Mouse (Mus musculus) liver, embryonic 12.5 days (tissue): ENCODE results near the gene Drc3. TPM values are rescaled to one million over a fixed set of nuclear protein-coding genes. Genes with fewer than 3 reads are reported as not detected.

Source experiments
- ATAC-seq: fragments of 200-750 bp; cut with Nextera tagmentation; 2 replicates; pipeline ENCODE4 v1.8.0; 2017; ENCODE audit warnings: moderate number of reproducible peaks, mild to moderate bottlenecking, moderate library complexity
- H3K27ac ChIP-seq: fragments of 300-500 bp; sonication (generic); 2 replicates; pipeline ENCODE4 v1.5.1; 2016; ENCODE audit warnings: mild to moderate bottlenecking
- H3K27me3 ChIP-seq: fragments of 300-500 bp; sonication (generic); replicated peaks from 2 replicates; pipeline ENCODE4 v1.6.1; 2016; ENCODE audit warnings: mild to moderate bottlenecking, moderate library complexity
- H3K36me3 ChIP-seq: fragments of 300-500 bp; sonication (generic); 2 replicates; pipeline ENCODE4 v1.6.1; 2016; ENCODE audit warnings: mild to moderate bottlenecking, moderate library complexity
- H3K4me1 ChIP-seq: fragments of 300-500 bp; sonication (generic); 2 replicates; pipeline ENCODE4 v1.6.1; 2016
- H3K4me2 ChIP-seq: fragments of 300-500 bp; sonication (generic); 2 replicates; pipeline ENCODE4 v1.6.1; 2016; ENCODE audit warnings: mild to moderate bottlenecking, moderate library complexity
- H3K4me3 ChIP-seq: fragments of 300-500 bp; sonication (generic); 2 replicates; pipeline ENCODE4 v1.5.1; 2016; ENCODE audit warnings: mild to moderate bottlenecking, moderate library complexity
- H3K9ac ChIP-seq: fragments of 300-500 bp; sonication (generic); 2 replicates; pipeline ENCODE4 v1.6.1; 2016; ENCODE audit warnings: mild to moderate bottlenecking, moderate library complexity
- H3K9me3 ChIP-seq: fragments of 300-500 bp; sonication (generic); replicated peaks from 2 replicates; pipeline ENCODE4 v1.6.1; 2016; ENCODE audit warnings: mild to moderate bottlenecking, moderate library complexity
- WGBS: fragments of 180-500 bp; shearing (Covaris S2); methylation state at CpG from one replicate; pipeline ENCODE4 v1.1.7; 2016; ENCODE audit not compliant: insufficient replicate concordance; 5-methylcytosine and 5-hydroxymethylcytosine counted together
- polyA plus RNA-seq: library from polyadenylated mRNA; unstranded; fragments of >200 nt; fragmentation: Nextera tagmentation; extraction: Ambion mirVana; gene quantifications from 2 replicates; pipeline ENCODE4 v1.2.1, GENCODE M21; 2016

Gene Drc3
- 0.49 and 0.53 TPM in 2 replicates for polyA plus RNA-seq

DNA sequence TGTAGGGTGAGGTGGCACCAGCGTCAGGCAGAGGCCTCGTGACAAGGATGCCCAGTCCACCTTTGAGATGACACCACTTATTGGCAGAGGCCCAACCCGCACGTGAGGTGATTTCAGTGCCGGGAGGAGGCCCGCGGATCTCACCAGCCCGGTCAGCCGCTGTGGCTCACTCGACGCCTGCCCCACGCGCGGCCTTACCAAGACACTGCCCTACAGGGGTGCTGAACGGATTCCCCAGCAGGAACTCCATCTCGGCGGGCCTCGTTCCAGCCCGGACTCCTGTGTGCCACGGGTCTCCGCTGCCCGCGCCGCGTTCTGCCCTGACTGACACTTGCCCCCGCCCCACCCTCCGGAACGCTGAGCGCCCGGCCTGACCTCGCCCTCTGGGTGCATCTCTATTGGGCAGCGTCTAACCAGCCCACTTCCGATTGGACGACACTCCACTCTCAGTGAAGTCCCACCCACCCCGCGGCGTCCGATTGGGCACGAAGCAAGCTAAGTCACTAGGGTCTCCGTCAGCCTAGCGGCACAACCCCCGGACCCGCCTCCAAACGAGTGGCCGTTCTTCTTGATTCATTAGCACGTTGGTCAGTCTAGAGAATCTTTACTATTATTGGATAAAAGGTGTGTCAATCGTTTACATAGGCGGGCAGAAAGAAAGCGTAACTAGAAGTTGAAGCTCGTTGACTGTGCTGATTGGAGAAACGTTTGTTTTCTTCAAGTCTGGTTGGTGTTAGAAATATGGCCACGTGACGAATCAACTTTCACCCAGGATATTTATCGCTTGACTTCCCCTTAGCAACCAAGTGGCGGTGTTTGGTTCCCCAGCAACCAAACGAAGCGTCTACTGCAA is at the start of gene Drc3, which contains the start of gene Tom1l2:
TSS of gene Drc3 (plus strand) at position 771 of the 853 bp plus-strand sequence.
TSS of gene Tom1l2 (minus strand) at position 347 of the 853 bp plus-strand sequence.
- Histone ChIP-seq H3K4me1 (peaks cover 46% of the 10 kb centered on the region), H3K36me3 (no peaks in the 10 kb centered on the region), H3K27me3 (no peaks in the 10 kb centered on the region), H3K27ac (peak within 1 kb of the TSS; percentile 81), H3K9ac (peak within 1 kb of the TSS; percentile 79), H3K4me2 (peak within 1 kb of the TSS; percentile 94), H3K4me3 (peak within 1 kb of the TSS; percentile 75), H3K9me3 (no peaks in the 10 kb centered on the region)
- WGBS: 1% methylated on average over 57 of the region's 57 CpGs
- peak; percentile 99 for ATAC-seq

DNA sequence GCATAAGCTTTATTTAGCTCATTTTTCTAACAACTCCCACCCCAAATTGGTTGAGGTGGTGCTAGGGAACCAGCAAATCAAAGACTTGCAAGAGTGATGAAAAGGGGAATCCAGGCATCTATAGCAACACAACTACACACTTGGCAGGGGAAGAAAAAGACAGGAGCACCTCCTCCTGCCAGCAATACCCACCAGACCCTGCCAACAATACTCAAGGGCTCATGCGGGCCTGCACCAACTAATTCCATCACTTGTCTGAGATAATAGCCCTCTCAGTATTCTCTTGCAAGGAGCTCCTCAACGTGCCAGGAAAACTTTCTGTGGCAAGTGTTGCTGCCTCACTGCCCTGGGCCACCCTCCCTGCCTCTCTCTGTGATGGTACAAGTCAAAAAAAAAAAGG is 49.6 kb upstream of the Drc3 start:
- no peak overlapping the region for H3K27ac ChIP-seq
- 74% methylated on average over 2 of the region's 2 CpGs for WGBS
- peaks cover 4% of the 10 kb centered on the region; the same call in 1 of the 2 replicates for H3K36me3 ChIP-seq
- no peak overlapping the region for H3K4me2 ChIP-seq
- H3K27me3 ChIP-seq: no peaks in the 10 kb centered on the region
- 0 out of 2 replicates have a peak, but pooled peaks cover 4% of the 10 kb centered on the region for H3K9me3 ChIP-seq
- peaks cover 53% of the 10 kb centered on the region for H3K4me1 ChIP-seq
- no peak overlapping the region for H3K4me3 ChIP-seq
- H3K9ac ChIP-seq: no peak overlapping the region
- ATAC-seq: no peak

- Histone ChIP-seq H3K4me2 (peak overlapping the region; percentile 8; the same call in 1 of the 2 replicates), H3K27ac (peak overlapping the region; percentile 33; the same call in 1 of the 2 replicates), H3K9ac (no peak overlapping the region), H3K9me3 (0 out of 2 replicates have a peak, but pooled peaks cover 4% of the 10 kb centered on the region), H3K27me3 (no peaks in the 10 kb centered on the region), H3K4me1 (peaks cover 69% of the 10 kb centered on the region), H3K4me3 (no peak overlapping the region), H3K36me3 (peaks cover 4% of the 10 kb centered on the region; the same call in 1 of the 2 replicates)
- ATAC-seq: no peak
- 53% methylated on average over 4 of the region's 4 CpGs for WGBS
These were observed 47.5 kb upstream of the Drc3 start for GRCm38 (mm10) chr11:60305611-60306010.

GRCm38 (mm10) chr11:60306834-60307233 is 46.3 kb upstream of the Drc3 start:
- H3K4me1 ChIP-seq: peaks cover 69% of the 10 kb centered on the region
- WGBS: 53% methylated on average over 4 of the region's 4 CpGs

DNA sequence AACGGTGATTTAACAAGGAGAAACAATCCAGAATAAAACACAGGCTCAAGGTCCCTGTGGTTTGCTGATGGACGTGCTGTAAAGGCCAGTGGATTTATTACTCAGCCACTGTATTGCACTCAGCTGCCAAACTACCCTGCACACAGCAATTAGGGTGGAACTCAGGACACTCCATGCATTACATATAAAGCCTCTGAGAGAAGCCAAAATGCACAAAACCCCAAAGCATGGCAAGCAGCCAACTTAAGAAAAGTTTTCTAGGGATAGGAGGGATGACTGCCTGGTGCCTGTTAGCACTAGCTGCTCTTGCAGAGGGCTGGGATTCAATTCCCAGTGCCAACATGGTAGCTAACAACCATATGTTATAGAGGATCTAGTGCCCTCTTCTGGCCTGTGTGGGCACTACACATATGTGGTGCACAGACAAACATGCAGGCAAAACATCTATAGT is 45.7 kb upstream of the Drc3 start:
- no peak overlapping the region for H3K4me3 ChIP-seq
- H3K27ac ChIP-seq: peak overlapping the region; percentile 43; the same call in 1 of the 2 replicates
- 78% methylated on average over 2 of the region's 2 CpGs for WGBS
- H3K4me2 ChIP-seq: no peak overlapping the region
- H3K4me1 ChIP-seq: peaks cover 66% of the 10 kb centered on the region
- H3K27me3 ChIP-seq: no peaks in the 10 kb centered on the region
- 0 out of 2 replicates have a peak, but pooled peaks cover 4% of the 10 kb centered on the region for H3K9me3 ChIP-seq
- no peak for ATAC-seq
- H3K36me3 ChIP-seq: peaks cover 4% of the 10 kb centered on the region; the same call in 1 of the 2 replicates
- H3K9ac ChIP-seq: no peak overlapping the region

More at GRCm38 (mm10) chr11:60306834-60307233, 46.3 kb upstream of the Drc3 start:
- ATAC-seq: no peak
- H3K27me3 ChIP-seq: no peaks in the 10 kb centered on the region
- H3K9me3 ChIP-seq: 0 out of 2 replicates have a peak, but pooled peaks cover 4% of the 10 kb centered on the region
- H3K9ac ChIP-seq: no peak overlapping the region
- H3K4me2 ChIP-seq: no peak overlapping the region
- H3K4me3 ChIP-seq: no peak overlapping the region
- H3K27ac ChIP-seq: no peak overlapping the region; the same call in 1 of the 2 replicates
- peaks cover 4% of the 10 kb centered on the region; the same call in 1 of the 2 replicates for H3K36me3 ChIP-seq

DNA sequence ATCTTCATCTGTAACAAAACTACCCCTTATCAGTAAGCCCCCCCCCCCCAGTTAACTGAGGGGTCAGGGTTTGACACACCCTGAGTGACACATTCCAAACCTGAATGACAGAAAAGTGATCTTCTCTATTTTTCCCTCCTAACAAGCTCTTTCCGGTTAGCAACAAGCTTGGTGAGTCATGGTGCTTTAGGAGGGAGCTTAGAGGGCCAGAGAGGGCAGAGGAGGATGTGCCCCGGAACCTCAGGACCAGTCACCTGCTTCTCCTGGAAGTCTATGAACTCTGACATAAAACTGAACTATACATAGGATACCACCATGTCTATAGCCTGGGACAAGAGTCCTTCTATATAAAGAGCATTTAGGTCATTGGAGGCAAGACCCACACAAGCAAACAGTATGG is 45.1 kb upstream of the Drc3 start:
- H3K36me3 ChIP-seq: peaks cover 4% of the 10 kb centered on the region; the same call in 1 of the 2 replicates
- no peak overlapping the region for H3K4me3 ChIP-seq
- WGBS: 70% methylated on average over 2 of the region's 2 CpGs
- ATAC-seq: no peak
- no peak overlapping the region for H3K4me2 ChIP-seq
- no peak overlapping the region for H3K9ac ChIP-seq
- H3K27ac ChIP-seq: peak overlapping the region; percentile 46
- H3K27me3 ChIP-seq: no peaks in the 10 kb centered on the region
- H3K9me3 ChIP-seq: 0 out of 2 replicates have a peak, but pooled peaks cover 4% of the 10 kb centered on the region
- peaks cover 62% of the 10 kb centered on the region for H3K4me1 ChIP-seq

DNA sequence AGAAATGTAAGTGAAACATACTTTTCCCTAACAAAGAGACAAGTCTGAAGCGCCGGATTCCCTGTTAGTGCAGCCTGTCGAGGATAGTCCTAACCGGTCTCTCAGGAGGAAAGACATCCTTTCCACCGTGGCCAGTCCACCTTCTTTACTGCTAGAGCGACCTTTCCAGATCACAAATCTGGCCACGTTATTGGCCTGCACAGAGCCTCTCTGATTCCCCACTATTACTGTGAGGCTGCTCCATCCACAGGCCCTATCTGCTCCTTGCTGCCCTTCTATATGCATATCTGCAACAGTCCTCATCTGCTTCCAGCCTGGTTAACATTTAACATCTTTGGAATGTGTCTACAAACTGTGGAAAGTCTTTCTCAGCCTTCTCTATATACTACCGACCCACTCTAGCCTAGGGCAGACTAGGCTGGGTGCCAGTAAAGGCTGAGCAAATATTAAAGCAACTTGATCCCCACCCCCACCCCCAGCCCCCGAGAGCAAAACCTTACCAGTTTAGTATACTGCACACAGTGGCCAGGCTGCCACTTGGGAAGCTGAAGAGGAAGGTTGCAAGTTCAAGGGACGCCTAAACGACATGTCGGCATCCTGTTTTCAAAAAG is 44.5 kb upstream of the Drc3 start:
- H3K4me1 ChIP-seq: peaks cover 59% of the 10 kb centered on the region
- 0 out of 2 replicates have a peak, but pooled peaks cover 4% of the 10 kb centered on the region for H3K9me3 ChIP-seq
- H3K4me3 ChIP-seq: no peak overlapping the region
- H3K36me3 ChIP-seq: peaks cover 4% of the 10 kb centered on the region; the same call in 1 of the 2 replicates
- H3K4me2 ChIP-seq: no peak overlapping the region
- no peak overlapping the region for H3K9ac ChIP-seq
- peak; percentile 64 for ATAC-seq
- 67% methylated on average over 12 of the region's 12 CpGs for WGBS
- no peaks in the 10 kb centered on the region for H3K27me3 ChIP-seq
- H3K27ac ChIP-seq: peak overlapping the region; percentile 46

DNA sequence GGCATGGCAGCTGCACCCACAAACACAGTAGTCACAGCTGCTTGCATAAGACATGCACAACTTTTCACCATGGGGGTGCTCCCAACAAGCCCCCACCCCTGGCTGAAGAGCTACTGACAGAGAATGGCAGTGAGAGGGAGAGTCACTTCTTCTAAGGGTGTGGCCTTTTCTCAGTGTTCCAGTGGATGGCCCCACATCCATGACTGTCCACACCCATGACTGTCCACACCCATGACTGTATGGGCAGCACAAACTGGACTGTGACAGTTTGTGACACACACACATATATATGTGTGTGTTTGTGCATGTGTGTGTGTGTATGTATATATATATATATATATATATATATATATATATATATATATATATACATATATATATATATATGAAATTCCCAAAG is 43.3 kb upstream of the Drc3 start:
- Histone ChIP-seq H3K9ac (no peak overlapping the region), H3K4me3 (no peak overlapping the region), H3K27ac (peak overlapping the region; percentile 20; the same call in 1 of the 2 replicates), H3K36me3 (peaks cover 4% of the 10 kb centered on the region; the same call in 1 of the 2 replicates), H3K27me3 (no peaks in the 10 kb centered on the region), H3K4me1 (peaks cover 59% of the 10 kb centered on the region), H3K9me3 (0 out of 2 replicates have a peak, but pooled peaks cover 4% of the 10 kb centered on the region), H3K4me2 (peak overlapping the region; percentile 5; the same call in 1 of the 2 replicates)
- peak; percentile 60 for ATAC-seq

DNA sequence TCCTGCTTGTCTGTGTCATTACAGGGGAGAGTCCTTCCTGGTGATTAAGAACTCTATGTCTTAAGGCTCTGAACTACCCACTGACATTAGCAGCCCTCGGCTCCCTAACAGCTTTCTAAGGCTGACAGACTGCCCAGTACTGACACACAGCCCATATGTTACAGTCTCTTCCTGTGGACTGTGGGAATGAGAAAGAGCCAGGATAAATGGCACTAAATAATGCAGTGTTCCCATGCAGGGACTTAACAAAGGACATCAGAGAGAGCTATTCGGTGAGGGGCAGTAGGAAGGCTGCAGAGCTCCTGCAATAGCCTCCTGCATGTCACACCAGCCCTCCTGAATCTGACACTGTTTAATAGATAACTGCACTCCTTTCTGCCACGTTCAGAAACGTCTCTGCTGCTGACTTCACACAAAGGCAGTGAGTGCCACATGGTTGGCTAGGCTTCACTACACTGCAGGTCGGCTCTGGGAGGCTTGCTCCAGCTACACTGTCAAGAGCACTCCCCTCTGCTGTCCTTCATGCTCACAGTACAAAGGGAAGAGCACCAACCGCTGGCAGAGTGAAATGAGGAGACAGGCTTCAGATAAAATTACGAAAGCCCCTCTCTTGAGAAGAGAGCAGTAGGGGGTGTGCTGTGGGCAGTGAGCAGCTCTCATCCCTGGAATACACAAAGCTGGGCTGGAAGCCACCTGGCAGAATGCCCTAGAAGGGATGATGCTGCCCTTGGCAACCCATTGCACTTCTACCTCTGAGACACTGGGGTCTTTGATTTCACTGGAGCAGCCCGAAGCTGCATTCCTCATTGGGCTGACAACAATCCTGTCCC is 41.9 kb upstream of the Drc3 start:
- Histone ChIP-seq H3K9ac (no peak overlapping the region), H3K4me1 (peaks cover 52% of the 10 kb centered on the region), H3K36me3 (peaks cover 4% of the 10 kb centered on the region; the same call in 1 of the 2 replicates), H3K4me2 (no peak overlapping the region), H3K4me3 (no peak overlapping the region), H3K27ac (peak overlapping the region; percentile 69), H3K9me3 (0 out of 2 replicates have a peak, but pooled peaks cover 4% of the 10 kb centered on the region), H3K27me3 (no peaks in the 10 kb centered on the region)
- 36% methylated on average over 8 of the region's 8 CpGs for WGBS
- no peak; the same call in 1 of the 2 replicates for ATAC-seq

DNA sequence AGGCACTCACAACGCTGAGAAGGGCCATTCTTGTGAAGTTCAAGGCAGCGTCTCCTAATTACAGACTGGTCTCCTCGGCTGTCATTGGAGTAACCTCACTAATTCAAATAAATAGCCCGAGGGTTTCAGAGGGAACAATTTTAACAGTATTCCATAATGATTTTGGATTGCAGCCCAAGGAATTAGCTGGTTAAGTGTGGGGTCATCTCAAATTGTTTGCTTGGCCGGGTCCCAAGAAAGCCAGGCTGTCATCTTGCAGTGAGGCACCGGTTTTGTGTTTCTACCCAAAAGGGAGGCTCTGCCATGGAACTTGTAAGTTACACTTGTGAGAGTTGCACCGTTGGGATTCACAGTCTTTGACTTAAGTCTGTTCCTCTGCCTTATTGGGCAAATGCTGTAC is 36.9 kb upstream of the Drc3 start:
- ATAC-seq: no peak
- no peak overlapping the region for H3K4me2 ChIP-seq
- no peak overlapping the region for H3K4me3 ChIP-seq
- no peak overlapping the region for H3K27ac ChIP-seq
- 71% methylated on average over 7 of the region's 7 CpGs for WGBS
- no peaks in the 10 kb centered on the region for H3K27me3 ChIP-seq
- H3K9me3 ChIP-seq: no peaks in the 10 kb centered on the region
- no peak overlapping the region for H3K9ac ChIP-seq
- H3K4me1 ChIP-seq: peaks cover 46% of the 10 kb centered on the region
- no peaks in the 10 kb centered on the region for H3K36me3 ChIP-seq

DNA sequence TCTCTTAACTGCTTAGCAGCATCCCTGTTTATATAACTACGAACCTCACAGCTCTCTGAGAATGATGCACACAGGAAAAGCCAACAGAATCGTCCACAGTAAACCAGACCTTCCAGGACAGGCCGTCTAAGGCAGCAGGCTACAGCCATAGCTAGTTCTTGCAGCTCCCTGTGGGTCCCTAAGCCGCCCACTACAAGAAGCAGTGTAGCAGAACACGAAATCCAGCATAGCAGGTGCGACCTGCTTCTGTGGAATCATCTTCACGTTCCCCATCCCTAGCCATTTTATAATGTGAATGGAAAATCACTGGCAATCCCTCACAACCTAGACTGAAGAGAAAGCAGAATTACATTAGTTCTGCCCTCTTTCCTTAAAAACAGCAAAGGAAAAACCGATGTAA is 36.2 kb upstream of the Drc3 start:
- no peak for ATAC-seq
- peaks cover 39% of the 10 kb centered on the region for H3K4me1 ChIP-seq
- H3K27me3 ChIP-seq: no peaks in the 10 kb centered on the region
- H3K27ac ChIP-seq: no peak overlapping the region
- H3K9me3 ChIP-seq: no peaks in the 10 kb centered on the region
- no peak overlapping the region for H3K9ac ChIP-seq
- H3K36me3 ChIP-seq: no peaks in the 10 kb centered on the region
- WGBS: 73% methylated on average over 8 of the region's 8 CpGs
- no peak overlapping the region for H3K4me3 ChIP-seq
- H3K4me2 ChIP-seq: no peak overlapping the region
